Mouse (Mus musculus): Measurements from ENCODE around the gene Zfp869.
"Not testable (repeated sequence)": the region's sequence is repeated elsewhere in the genome, so short reads cannot be mapped to it uniquely, and the experiment has no call there.

Gene Zfp869

DNA sequence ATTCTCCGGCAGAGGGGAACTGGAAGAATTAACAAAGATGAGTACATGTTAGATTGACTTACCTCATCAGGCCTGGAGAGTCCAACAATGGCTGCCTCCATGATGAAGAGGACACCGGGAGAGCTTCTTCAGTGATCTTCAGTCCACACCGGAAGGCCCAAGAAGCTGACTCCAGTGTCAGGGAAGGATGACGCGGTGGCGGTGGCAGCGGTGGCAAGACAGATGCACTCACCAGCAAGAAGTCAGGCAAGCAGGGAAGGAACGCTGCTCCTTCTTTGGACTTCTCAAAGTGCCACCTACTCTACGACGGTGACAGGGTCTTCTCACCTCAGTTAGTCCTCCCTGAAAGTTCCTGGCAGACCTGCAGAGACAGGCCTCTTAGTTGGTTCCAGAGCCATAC is at the start of gene Zfp869:
Zfp869 (minus strand) TSS at position 101 of the 400 bp plus-strand sequence.
- in situ Hi-C loops (cut with MboI; ENCODE audit: low pct_unique_long_range_greater_than_20kb in 1 of 2, low sequenced_read_pairs in 2 of 2, unreplicated experiment in 1 of 2) = not testable (repeated sequence)

DNA sequence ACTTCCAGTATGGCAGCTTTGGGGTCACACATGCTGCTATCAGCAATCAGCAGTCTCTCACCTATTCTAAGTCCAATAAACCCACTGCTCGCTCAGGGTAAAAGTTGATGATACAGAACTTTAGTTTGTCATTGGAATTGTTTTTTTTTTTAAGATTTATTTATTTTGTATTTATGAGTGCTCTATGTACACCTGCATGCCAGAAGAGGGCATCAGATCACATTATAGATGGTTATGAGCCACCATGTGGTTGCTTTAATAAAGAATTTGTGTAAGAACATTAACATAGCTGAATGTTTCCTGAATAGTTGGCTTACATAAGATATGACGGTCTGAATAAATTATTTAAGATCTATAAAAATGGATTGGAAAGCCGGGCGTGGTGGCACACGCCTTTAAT is 47.8 kb upstream of the Zfp869 start:
- in situ Hi-C loops (cut with MboI; ENCODE audit: low pct_unique_long_range_greater_than_20kb in 1 of 2, low sequenced_read_pairs in 2 of 2, unreplicated experiment in 1 of 2) = no loop called here

DNA sequence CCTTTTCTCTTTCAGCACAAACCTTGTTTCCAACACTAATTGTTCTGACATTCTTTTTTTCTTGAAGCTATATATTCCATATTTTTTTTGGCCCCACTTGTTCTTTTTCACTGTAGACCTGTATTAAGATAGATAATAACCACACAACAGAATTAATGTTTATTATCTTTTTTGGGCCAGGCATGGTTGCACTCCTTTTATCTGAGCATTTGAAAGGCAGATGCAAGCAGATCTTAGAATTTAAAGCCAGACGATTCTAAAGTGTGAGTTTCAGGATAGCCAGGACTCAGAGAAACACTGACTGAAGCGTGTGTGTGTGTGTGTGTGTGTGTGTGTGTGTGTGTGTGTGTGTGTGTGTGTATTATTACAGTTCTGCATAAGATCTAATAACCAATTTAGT is 41.9 kb upstream of the Zfp869 start:
- in situ Hi-C loops (cut with MboI; ENCODE audit: low pct_unique_long_range_greater_than_20kb in 1 of 2, low sequenced_read_pairs in 2 of 2, unreplicated experiment in 1 of 2) = no loop called here

DNA sequence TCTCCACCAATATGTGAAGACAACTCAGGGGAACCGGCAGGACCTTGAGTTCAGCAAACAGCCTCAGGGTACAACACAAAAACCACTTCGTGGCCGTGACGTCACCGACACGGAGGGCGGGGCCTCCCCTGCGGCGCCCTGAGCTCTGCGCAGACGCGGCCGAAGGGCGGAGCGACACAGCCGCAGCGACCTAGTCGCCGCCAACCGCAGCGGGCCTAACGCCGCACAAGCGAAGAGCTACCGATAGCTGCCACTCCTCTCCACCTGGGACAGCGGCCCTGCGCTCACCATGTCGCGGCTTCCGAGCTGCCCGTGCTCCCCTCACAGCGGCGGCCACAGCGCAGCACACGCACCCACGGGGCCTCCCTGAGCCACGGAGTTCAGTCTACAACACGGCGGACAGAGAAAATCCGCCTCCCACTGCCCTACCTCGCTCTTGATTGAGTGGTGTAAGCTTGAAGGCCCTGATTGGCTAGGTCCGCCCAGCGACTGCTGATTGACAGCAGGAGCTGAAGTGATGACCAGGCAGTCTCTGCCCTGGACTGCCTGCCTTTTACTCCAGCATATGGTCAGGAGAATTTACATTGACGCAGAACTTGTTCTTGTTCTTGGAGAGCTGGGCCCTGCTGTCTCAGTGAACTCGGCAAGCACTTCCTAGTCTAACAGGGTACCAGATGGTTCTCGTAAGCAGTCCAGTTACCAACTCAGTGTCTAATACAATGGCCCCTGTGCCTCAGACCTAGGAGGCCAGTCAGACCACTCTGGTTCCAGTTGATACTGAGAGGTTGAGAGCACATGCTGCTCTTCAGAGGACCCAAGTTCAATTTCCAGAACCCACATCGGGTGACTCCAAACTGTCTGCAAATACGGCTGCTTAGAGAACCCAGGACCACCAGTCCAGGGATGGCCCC is 39.3 kb upstream of the Zfp869 start, which contains the start of gene Zfp963:
Zfp963 (minus strand) TSS at position 427 of the 911 bp plus-strand sequence.
- in situ Hi-C loops (cut with MboI; ENCODE audit: low pct_unique_long_range_greater_than_20kb in 1 of 2, low sequenced_read_pairs in 2 of 2, unreplicated experiment in 1 of 2) = no loop called here

DNA sequence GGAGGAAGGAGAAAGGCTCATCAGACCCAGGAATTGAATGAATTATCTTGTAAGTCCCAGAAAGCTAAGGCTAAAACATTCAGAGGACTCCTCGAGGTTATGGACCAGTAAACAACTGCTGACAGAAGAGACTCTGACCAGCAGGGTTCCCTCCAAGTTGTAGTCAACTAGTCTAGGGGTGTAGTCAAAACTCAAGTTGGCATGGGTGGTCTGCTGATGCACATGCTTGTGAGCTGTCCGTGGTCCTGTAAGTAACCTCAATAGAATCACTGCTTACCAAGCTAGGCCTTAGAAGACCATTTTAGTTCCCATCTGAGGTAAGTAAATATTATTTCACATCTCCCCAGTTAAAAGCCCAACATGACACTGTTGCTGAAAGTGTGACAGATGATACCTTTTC is 30.7 kb upstream of the Zfp869 start:
- in situ Hi-C loops (cut with MboI; ENCODE audit: low pct_unique_long_range_greater_than_20kb in 1 of 2, low sequenced_read_pairs in 2 of 2, unreplicated experiment in 1 of 2) = loop anchor here in 1 of 2 experiments (5.0 kb wide), 1 partner anchor 84 kb away; no protein-coding TSS in a partner anchor

DNA sequence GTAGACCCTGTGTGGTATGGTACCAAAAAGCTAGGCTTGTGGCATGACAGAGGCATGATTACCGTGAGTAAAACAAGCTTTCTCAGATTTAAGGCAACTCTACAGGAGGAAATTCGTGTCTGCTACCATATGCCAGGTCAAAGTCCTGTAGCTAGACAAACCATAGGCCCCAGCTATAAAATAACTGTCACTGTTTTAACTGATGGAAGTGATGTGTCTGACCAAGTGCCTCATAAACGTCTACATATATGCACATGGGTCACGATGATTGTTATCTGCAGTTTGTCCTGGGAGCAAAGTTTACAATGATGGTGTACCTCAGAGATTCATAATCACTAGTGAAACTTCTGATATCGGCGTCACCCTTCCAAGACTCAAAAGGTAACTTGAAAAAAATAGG is 30.2 kb upstream of the Zfp869 start:
- in situ Hi-C loops (cut with MboI; ENCODE audit: low pct_unique_long_range_greater_than_20kb in 1 of 2, low sequenced_read_pairs in 2 of 2, unreplicated experiment in 1 of 2) = loop anchor here in 1 of 2 experiments (5.0 kb wide), 1 partner anchor 83 kb away; no protein-coding TSS in a partner anchor

DNA sequence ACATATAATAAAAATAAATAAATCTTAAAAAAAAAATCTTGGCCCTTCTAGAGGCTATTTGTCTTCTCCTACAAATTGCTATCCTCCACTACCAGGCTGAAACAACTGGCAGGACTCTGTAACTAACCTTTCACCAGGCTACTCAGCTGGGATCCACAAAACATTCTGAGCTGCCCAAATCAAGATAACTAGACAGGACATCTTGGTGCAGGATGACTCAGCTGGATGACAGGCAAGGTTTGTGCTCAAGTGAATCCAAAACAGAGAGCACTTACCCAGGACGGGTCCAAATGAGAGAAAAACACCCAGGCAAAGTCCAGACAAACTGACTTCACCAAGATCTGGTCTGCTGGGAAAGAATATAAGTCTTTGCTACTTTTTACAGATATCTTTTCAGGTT is 25.0 kb upstream of the Zfp869 start:
- in situ Hi-C loops (cut with MboI; ENCODE audit: low pct_unique_long_range_greater_than_20kb in 1 of 2, low sequenced_read_pairs in 2 of 2, unreplicated experiment in 1 of 2) = no loop called here

DNA sequence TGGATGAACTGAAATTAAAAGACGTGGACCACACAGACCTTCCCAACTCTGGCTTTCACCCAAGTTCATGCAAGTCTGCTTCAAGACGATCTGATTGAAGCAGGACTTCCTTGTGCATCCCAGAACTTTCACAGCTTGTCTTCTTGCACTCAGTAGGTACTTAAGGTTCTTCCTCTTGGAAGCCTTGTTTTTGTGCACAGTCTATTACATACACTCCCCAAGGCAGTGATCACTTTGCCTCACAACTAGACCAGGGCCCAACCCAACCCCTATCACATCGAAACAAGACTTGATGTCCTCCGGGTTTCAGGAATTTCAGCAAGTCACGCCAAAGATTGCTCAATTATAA is 6.7 kb upstream of the Zfp869 start:
- in situ Hi-C loops (cut with MboI; ENCODE audit: low pct_unique_long_range_greater_than_20kb in 1 of 2, low sequenced_read_pairs in 2 of 2, unreplicated experiment in 1 of 2) = no loop called here

DNA sequence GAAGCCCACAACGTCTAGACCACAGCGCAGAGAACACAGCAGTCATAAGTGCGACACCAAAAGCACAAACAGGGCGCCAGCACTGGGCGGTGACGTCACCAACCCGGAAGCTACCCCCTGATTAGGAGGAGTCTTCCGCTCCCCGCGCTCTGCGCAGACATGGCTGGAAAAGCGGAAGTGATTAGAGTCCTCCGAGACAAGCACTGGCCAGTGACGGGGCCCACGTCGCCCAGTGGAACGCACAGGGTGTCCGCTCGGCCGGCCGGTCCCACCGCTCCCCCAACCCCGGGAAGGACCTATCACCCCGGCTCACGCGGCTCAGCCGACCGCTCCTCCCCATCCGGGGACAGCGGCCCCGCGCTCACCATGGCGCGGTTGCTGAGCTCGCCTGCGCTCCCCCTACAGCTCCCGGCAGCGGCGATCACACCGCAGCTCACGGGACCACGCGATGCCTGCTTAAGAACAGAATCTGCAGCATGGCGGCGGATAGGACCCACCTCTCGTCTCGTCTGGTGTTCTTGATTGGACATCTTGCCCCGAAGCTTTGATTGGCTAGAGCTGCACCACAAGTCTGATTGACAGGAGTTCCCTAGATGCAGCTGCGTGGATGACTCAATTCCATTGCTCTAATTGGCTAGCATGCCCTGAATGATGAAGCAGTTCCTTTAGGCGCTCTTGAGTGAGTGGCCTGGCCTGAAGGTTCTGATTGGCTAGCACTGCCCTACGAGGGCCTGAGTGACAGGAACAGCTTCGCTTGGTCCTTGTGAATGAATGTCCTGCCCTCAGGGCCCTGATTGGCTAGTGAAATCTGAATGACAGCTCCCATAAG is 6.1 kb upstream of the Zfp869 start:
- in situ Hi-C loops (cut with MboI; ENCODE audit: low pct_unique_long_range_greater_than_20kb in 1 of 2, low sequenced_read_pairs in 2 of 2, unreplicated experiment in 1 of 2) = no loop called here

DNA sequence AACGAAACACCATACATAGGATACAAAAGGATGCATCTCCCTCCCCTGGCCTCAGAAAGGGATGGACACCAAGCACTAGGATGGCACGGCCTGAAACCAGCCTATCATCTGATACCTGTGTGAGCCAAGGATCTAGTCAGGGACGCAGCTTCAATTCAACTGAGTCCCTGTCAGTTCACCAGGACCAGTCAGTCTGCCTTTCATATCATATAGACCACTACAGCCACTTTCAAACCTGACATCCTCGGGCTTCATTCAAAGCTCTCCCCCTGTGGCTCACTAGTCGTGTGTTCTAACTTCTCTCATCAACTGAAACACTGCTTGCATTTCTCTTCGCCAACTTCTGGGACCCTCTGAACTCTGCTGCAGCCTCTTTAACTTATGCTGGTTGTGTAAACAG is 4.8 kb upstream of the Zfp869 start:
- in situ Hi-C loops (cut with MboI; ENCODE audit: low pct_unique_long_range_greater_than_20kb in 1 of 2, low sequenced_read_pairs in 2 of 2, unreplicated experiment in 1 of 2) = no loop called here

DNA sequence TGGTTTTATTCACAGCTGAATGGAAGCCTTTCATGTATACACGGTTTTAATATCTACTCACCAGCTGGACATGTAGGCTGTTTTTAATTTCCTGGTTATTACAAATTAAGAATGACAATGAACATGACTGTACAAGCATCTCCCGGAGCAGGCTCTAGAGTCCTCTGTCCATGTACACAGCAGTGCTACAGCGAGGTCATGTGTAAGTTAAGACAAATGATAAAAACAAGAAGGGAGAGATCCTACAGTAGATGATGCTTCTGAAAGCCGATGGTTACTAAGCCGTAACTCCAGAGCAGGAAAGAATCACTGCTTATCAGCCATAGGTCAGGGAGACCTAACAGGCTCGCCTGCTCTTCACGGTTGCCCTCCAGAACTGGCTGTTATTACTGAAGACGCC is 3.0 kb upstream of the Zfp869 start:
- in situ Hi-C loops (cut with MboI; ENCODE audit: low pct_unique_long_range_greater_than_20kb in 1 of 2, low sequenced_read_pairs in 2 of 2, unreplicated experiment in 1 of 2) = no loop called here

DNA sequence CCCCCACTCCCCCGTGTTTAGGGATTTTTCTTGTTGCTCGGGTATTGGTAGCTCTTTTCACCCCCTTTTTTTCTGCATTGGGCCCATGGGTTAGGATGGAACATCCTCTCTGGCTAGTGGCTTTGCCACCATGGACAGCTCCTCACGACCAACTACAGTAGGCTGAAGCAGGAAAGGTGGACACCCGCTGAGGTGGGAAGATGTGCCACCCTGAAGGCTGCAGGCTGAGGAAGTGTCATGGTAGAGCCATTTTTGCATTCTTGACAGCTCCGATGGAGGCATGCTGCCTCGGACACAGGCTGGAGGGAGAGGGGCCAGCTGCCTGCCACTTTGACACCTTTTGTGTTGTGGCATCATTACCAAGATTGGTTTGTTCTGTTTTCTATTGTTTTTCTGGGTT is 8.7 kb downstream of the Zfp869 start:
- in situ Hi-C loops (cut with MboI; ENCODE audit: low pct_unique_long_range_greater_than_20kb in 1 of 2, low sequenced_read_pairs in 2 of 2, unreplicated experiment in 1 of 2) = no loop called here

DNA sequence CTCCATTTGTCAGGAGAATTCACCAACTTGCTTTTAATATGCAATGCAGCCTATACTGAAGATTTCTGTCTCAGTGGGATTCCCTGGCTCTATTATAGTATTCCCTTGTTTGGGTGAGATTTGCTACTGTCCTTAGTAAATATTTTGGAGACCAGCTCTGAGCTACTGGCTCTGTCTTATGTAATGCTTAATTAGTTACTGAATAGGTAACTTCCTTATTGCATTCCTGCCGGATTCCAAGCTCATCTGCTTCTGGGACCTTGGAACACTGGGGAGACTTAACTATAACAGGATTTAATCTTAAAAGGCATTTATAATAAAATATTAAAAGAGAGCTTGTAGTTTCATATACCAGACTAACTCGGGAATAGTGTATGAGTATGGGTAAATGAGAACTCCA is 45.5 kb downstream of the Zfp869 start:
- in situ Hi-C loops (cut with MboI; ENCODE audit: low pct_unique_long_range_greater_than_20kb in 1 of 2, low sequenced_read_pairs in 2 of 2, unreplicated experiment in 1 of 2) = not testable (repeated sequence)

DNA sequence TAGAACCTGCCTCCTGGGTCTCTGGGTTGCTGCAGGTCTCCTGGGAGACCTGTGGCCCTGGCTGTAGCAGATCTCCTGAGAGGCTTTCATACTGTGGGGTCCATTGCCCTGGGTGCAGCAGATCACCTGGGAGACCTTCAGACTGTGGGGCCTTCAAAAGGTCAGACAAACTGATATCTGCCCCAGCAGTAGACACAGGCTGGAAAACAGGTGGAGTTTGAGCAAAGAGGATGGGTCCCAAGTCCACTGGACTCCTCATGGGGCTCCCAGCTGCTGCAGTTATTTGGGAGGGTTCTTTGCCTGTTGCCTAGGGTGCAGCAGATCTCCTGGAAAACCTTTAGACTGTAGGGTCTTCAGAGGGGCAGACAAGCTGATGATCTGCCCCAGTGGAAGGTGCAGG is 49.2 kb downstream of the Zfp869 start:
- in situ Hi-C loops (cut with MboI; ENCODE audit: low pct_unique_long_range_greater_than_20kb in 1 of 2, low sequenced_read_pairs in 2 of 2, unreplicated experiment in 1 of 2) = no loop called here
